ENCODE assay signal across 8 mouse cellular contexts in genomic region chr17:63402741-63403681, GRCm38 (mm10).
DNase-seq lines count a peak whose midpoint lies in the region; ATAC-seq and TF ChIP-seq lines count a peak whose summit lies in the region.

No protein-coding gene starts in this region.

- intact Hi-C loops in left cerebral cortex, postnatal 25 days (cut with DNase I) = no loop called here

- TF ChIP-seq EP300 in stomach, postnatal 0 days (optimal IDR thresholded peaks at IDR 0.05) = no peak

- peaks cover 24% of the 10 kb centered on the region for H3K4me1 ChIP-seq in forebrain, embryonic 13.5 days
- no peaks in the 10 kb centered on the region for H3K4me1 ChIP-seq in forebrain, embryonic 11.5 days (replicated peaks; ENCODE audit: control insufficient read depth, insufficient read depth, low read length)
- H3K4me1 ChIP-seq in heart, embryonic 13.5 days = peaks cover 46% of the 10 kb centered on the region
- H3K4me1 ChIP-seq in stomach, postnatal 0 days (replicated peaks; ENCODE audit: control insufficient read depth, insufficient read depth) = 0 out of 2 replicates have a peak, but pooled peaks cover 3% of the 10 kb centered on the region

- no peaks in the 10 kb centered on the region for H3K36me3 ChIP-seq in forebrain, embryonic 13.5 days (ENCODE audit: poor library complexity, severe bottlenecking)
- no peaks in the 10 kb centered on the region for H3K36me3 ChIP-seq in forebrain, embryonic 11.5 days (ENCODE audit: control insufficient read depth, insufficient read depth, low read length)
- H3K36me3 ChIP-seq in heart, embryonic 13.5 days = no peaks in the 10 kb centered on the region
- no peaks in the 10 kb centered on the region for H3K36me3 ChIP-seq in stomach, postnatal 0 days (ENCODE audit: control insufficient read depth, insufficient read depth, low read length)

- 78% methylated on average over 13 of the region's 13 CpGs for WGBS in forebrain, embryonic 13.5 days
- WGBS in forebrain, embryonic 11.5 days = 82% methylated on average over 13 of the region's 13 CpGs
- 70% methylated on average over 13 of the region's 13 CpGs for WGBS in heart, embryonic 13.5 days
- 57% methylated on average over 13 of the region's 13 CpGs for WGBS in stomach, postnatal 0 days

- peak; percentile 53 for ATAC-seq in forebrain, embryonic 13.5 days
- ATAC-seq in forebrain, embryonic 11.5 days (replicated peaks; ENCODE audit: low FRiP score) = no peak
- no peak for ATAC-seq in heart, embryonic 13.5 days (ENCODE audit: extremely low read depth, insufficient number of reproducible peaks, low FRiP score, low TSS enrichment)
- no peak for ATAC-seq in stomach, postnatal 0 days (ENCODE audit: low FRiP score, low TSS enrichment)

- DNase-seq in forebrain, embryonic 11.5 days (ENCODE audit: low spot score) = no peak
- DNase-seq in T-cell, adult 2 months (ENCODE audit: low spot score) = peak; percentile 6
- DNase-seq in kidney, postnatal 4 days = peak; percentile 41 to 58
- no peak for DNase-seq in stomach, postnatal 0 days (ENCODE audit: low spot score)
- DNase-seq in frontal cortex, adult 2 months (ENCODE audit: extremely low spot score in 1 of 2, low spot score in 1 of 2) = no peak
- no peak for DNase-seq in left cerebral cortex, postnatal 25 days (ENCODE audit: low spot score in 2 of 2)

- H3K4me3 ChIP-seq in forebrain, embryonic 13.5 days = no peak overlapping the region
- no peak overlapping the region for H3K4me3 ChIP-seq in forebrain, embryonic 11.5 days (ENCODE audit: low read depth, low read length)
- H3K4me3 ChIP-seq in heart, embryonic 13.5 days = no peak overlapping the region
- H3K4me3 ChIP-seq in stomach, postnatal 0 days (ENCODE audit: low read depth, low read length) = no peak overlapping the region

- H3K9me3 ChIP-seq in forebrain, embryonic 13.5 days (replicated peaks) = no peaks in the 10 kb centered on the region
- H3K9me3 ChIP-seq in forebrain, embryonic 11.5 days (ENCODE audit: control insufficient read depth, low read length) = no peaks in the 10 kb centered on the region
- H3K9me3 ChIP-seq in heart, embryonic 13.5 days = no peaks in the 10 kb centered on the region
- no peaks in the 10 kb centered on the region for H3K9me3 ChIP-seq in stomach, postnatal 0 days (ENCODE audit: control insufficient read depth, low read length)

- H3K4me2 ChIP-seq in forebrain, embryonic 13.5 days = no peak overlapping the region
- no peak overlapping the region for H3K4me2 ChIP-seq in forebrain, embryonic 11.5 days (ENCODE audit: low read depth, low read length, severe bottlenecking)
- no peak overlapping the region for H3K4me2 ChIP-seq in heart, embryonic 13.5 days
- H3K4me2 ChIP-seq in stomach, postnatal 0 days (replicated peaks; ENCODE audit: low read depth) = no peak overlapping the region

- no peaks in the 10 kb centered on the region for H3K27me3 ChIP-seq in forebrain, embryonic 13.5 days
- no peaks in the 10 kb centered on the region for H3K27me3 ChIP-seq in forebrain, embryonic 11.5 days (ENCODE audit: control insufficient read depth, insufficient read depth, low read length)
- H3K27me3 ChIP-seq in heart, embryonic 13.5 days (replicated peaks) = no peaks in the 10 kb centered on the region
- no peaks in the 10 kb centered on the region for H3K27me3 ChIP-seq in stomach, postnatal 0 days (ENCODE audit: control insufficient read depth, insufficient read depth, low read length)

- peak; percentile 25 for TF ChIP-seq CTCF in stomach, postnatal 0 days (IDR thresholded peaks at IDR 0.05; ENCODE audit: low read depth)

- no peak overlapping the region; the same call in 1 of the 2 replicates for H3K27ac ChIP-seq in forebrain, embryonic 13.5 days
- no peak overlapping the region for H3K27ac ChIP-seq in forebrain, embryonic 11.5 days (ENCODE audit: low read depth, low read length)
- peak overlapping the region; percentile 36; the same call in 1 of the 2 replicates for H3K27ac ChIP-seq in heart, embryonic 13.5 days (replicated peaks)
- 0 out of 2 replicates have a peak overlapping the region, but pooled peaks have one; percentile 30 for H3K27ac ChIP-seq in stomach, postnatal 0 days (replicated peaks)

- no peak overlapping the region for H3K9ac ChIP-seq in forebrain, embryonic 13.5 days
- H3K9ac ChIP-seq in forebrain, embryonic 11.5 days (ENCODE audit: low read length) = no peak overlapping the region
- H3K9ac ChIP-seq in heart, embryonic 13.5 days = no peak overlapping the region
- H3K9ac ChIP-seq in stomach, postnatal 0 days (ENCODE audit: low read length) = no peak overlapping the region

Comparison
In these comparisons a context has a peak if more than half of its experiments do, and no peak if none do; other contexts are left out.
1. H3K27ac ChIP-seq: peak in heart, embryonic 13.5 days (single experiment) and stomach, postnatal 0 days (single experiment); none in forebrain, embryonic 13.5 days (single experiment) and forebrain, embryonic 11.5 days (single experiment).
2. DNase-seq: peak in T-cell, adult 2 months (single experiment) and kidney, postnatal 4 days (2 of 2); none in forebrain, embryonic 11.5 days (single experiment), stomach, postnatal 0 days (single experiment), frontal cortex, adult 2 months (0 of 2) and left cerebral cortex, postnatal 25 days (0 of 2).